Comparison of ENCODE assay signal across 8 mouse cellular contexts in genomic region chr1:157079384-157080025, GRCm38 (mm10). TPM values are rescaled to one million over a fixed set of nuclear protein-coding genes. Genes with fewer than 3 reads are reported as not detected.
DNase-seq lines count a peak whose midpoint lies in the region; ATAC-seq and TF ChIP-seq lines count a peak whose summit lies in the region.
"Had no signal": no experiment of that assay in that cellular context is flagged by ENCODE, and none has a peak within 500 bp of the region (broad histone marks: within the 10 kb centered on the region; RNA-seq: fewer than 3 reads in every experiment).

No protein-coding gene starts in this region.

- H3K36me3 ChIP-seq in hindbrain, embryonic 14.5 days (replicated peaks; ENCODE audit: control insufficient read depth, insufficient read depth): no peaks in the 10 kb centered on the region
- H3K36me3 ChIP-seq: heart, embryonic 15.5 days had no signal

- WGBS in hindbrain, embryonic 14.5 days: 28% methylated on average over 11 of the region's 11 CpGs

- peaks cover 5% of the 10 kb centered on the region; the same call in 1 of the 2 replicates for H3K4me1 ChIP-seq in hindbrain, embryonic 14.5 days (replicated peaks; ENCODE audit: control insufficient read depth, insufficient read depth, low read length)

- H3K4me2 ChIP-seq in hindbrain, embryonic 14.5 days (replicated peaks): no peak overlapping the region
- H3K4me2 ChIP-seq: heart, embryonic 15.5 days had no signal

- no peaks in the 10 kb centered on the region for H3K9me3 ChIP-seq in hindbrain, embryonic 14.5 days (ENCODE audit: control insufficient read depth, low read length)
- H3K9me3 ChIP-seq: heart, embryonic 15.5 days had no signal

- H3K9ac ChIP-seq in hindbrain, embryonic 14.5 days: no peak overlapping the region
- H3K9ac ChIP-seq: heart, embryonic 15.5 days had no signal

- intact Hi-C loops in left cerebral cortex, adult 2 months (cut with DNase I): loop anchor here (5.0 to 10.0 kb wide), 3 partner anchors 82 to 375 kb away; partner anchors contain the start of genes Cryzl2 and Ralgps2

- no peak overlapping the region for H3K4me3 ChIP-seq in left cerebral cortex, adult 2 months
- H3K4me3 ChIP-seq in hindbrain, embryonic 14.5 days (replicated peaks; ENCODE audit: low read length): no peak overlapping the region
- H3K4me3 ChIP-seq: heart, embryonic 15.5 days had no signal

- no peak for ATAC-seq in hindbrain, embryonic 14.5 days (ENCODE audit: low FRiP score)

- TF ChIP-seq CTCF in left cerebral cortex, adult 2 months (IDR thresholded peaks at IDR 0.05): peak; percentile 57

- DNase-seq in left cerebral cortex, adult 2 months (ENCODE audit: extremely low spot score in 1 of 2, low spot score in 2 of 2): peak in 1 of 2 experiments; percentile 26
- no peak for DNase-seq in left cerebral cortex, adult 11 months (ENCODE audit: low spot score)
- peak; percentile 51 for DNase-seq in MN1 (ENCODE audit: low spot score)
- peak; percentile 23 for DNase-seq in c-Kit-positive CD71-positive TER-119-positive erythroid progenitor cells, embryonic 14.5 days (ENCODE audit: low spot score)
- DNase-seq in hindbrain, embryonic 14.5 days (ENCODE audit: low spot score): peak; percentile 48
- DNase-seq in lung, postnatal 36 days: peak; percentile 32
- DNase-seq in testis, postnatal 10 days (ENCODE audit: low spot score): peak; percentile 82

- H3K27me3 ChIP-seq in hindbrain, embryonic 14.5 days (ENCODE audit: control insufficient read depth, insufficient read depth, low read length): no peaks in the 10 kb centered on the region
- H3K27me3 ChIP-seq: heart, embryonic 15.5 days had no signal

- no peak overlapping the region for H3K27ac ChIP-seq in left cerebral cortex, adult 2 months
- no peak overlapping the region for H3K27ac ChIP-seq in hindbrain, embryonic 14.5 days
- H3K27ac ChIP-seq: heart, embryonic 15.5 days had no signal

RNA-seq across cellular contexts. Expression of gene Tex35, which starts 29.0 kb away (rescaled TPM):
- not detected for total RNA-seq in left cerebral cortex, adult 2 months (2021)
- not detected in 2 replicates for polyA plus RNA-seq in hindbrain, embryonic 14.5 days (2014; fragmentation: Nextera tagmentation; extraction: Ambion mirVana)
- polyA plus RNA-seq: heart, embryonic 15.5 days had no signal
